Comparison of ENCODE assay signal across 8 mouse cellular contexts in genomic region chr16:8736032-8736431, GRCm38 (mm10). TPM values are rescaled to one million over a fixed set of nuclear protein-coding genes. Genes with fewer than 3 reads are reported as not detected.
DNase-seq lines count a peak whose midpoint lies in the region; ATAC-seq and TF ChIP-seq lines count a peak whose summit lies in the region.

No protein-coding gene starts in this region.

- TF ChIP-seq CTCF in C2C12 (IDR thresholded peaks at IDR 0.05; ENCODE audit: control insufficient read depth, insufficient read depth, insufficient read length) = no peak

- no peaks in the 10 kb centered on the region for H3K27me3 ChIP-seq in C2C12 (ENCODE audit: control insufficient read depth, insufficient read depth, insufficient read length)
- no peaks in the 10 kb centered on the region for H3K27me3 ChIP-seq in heart, embryonic 12.5 days (replicated peaks)
- H3K27me3 ChIP-seq in liver, embryonic 11.5 days (replicated peaks; ENCODE audit: control insufficient read depth, insufficient read depth, low read length) = no peaks in the 10 kb centered on the region
- no peaks in the 10 kb centered on the region for H3K27me3 ChIP-seq in neural tube, embryonic 15.5 days (replicated peaks)

- 0 out of 2 replicates have a peak overlapping the region, but pooled peaks have one; percentile 9 for H3K27ac ChIP-seq in heart, embryonic 12.5 days (ENCODE audit: poor library complexity, severe bottlenecking)
- no peak overlapping the region for H3K27ac ChIP-seq in liver, embryonic 11.5 days (ENCODE audit: low read depth, low read length)
- no peak overlapping the region for H3K27ac ChIP-seq in neural tube, embryonic 15.5 days (replicated peaks)

- H3K4me3 ChIP-seq in C2C12 (ENCODE audit: insufficient read depth, poor library complexity, severe bottlenecking) = peak overlapping the region; percentile 89
- H3K4me3 ChIP-seq in heart, embryonic 12.5 days = peak overlapping the region; percentile 90
- H3K4me3 ChIP-seq in liver, embryonic 11.5 days (ENCODE audit: low read depth, low read length) = peak overlapping the region; percentile 97
- peak overlapping the region; percentile 99 for H3K4me3 ChIP-seq in neural tube, embryonic 15.5 days (replicated peaks)

- H3K4me2 ChIP-seq in heart, embryonic 12.5 days = peak overlapping the region; percentile 98
- peak overlapping the region; percentile 99 for H3K4me2 ChIP-seq in liver, embryonic 11.5 days
- peak overlapping the region; percentile 94 for H3K4me2 ChIP-seq in neural tube, embryonic 15.5 days

- peaks cover 72% of the 10 kb centered on the region for H3K79me2 ChIP-seq in C2C12 (ENCODE audit: control insufficient read depth, insufficient read depth)

- H3K4me1 ChIP-seq in heart, embryonic 12.5 days (replicated peaks) = peaks cover 49% of the 10 kb centered on the region
- peaks cover 41% of the 10 kb centered on the region for H3K4me1 ChIP-seq in liver, embryonic 11.5 days (replicated peaks; ENCODE audit: control insufficient read depth, insufficient read depth, low read length)
- H3K4me1 ChIP-seq in neural tube, embryonic 15.5 days = peaks cover 52% of the 10 kb centered on the region

- intact Hi-C loops in gastrocnemius, postnatal 14 days (cut with DNase I; ENCODE audit: low total_unique reads) = no loop called here

- 14% methylated on average over 8 of the region's 8 CpGs for WGBS in heart, embryonic 12.5 days
- WGBS in liver, embryonic 11.5 days = 10% methylated on average over 8 of the region's 8 CpGs
- 13% methylated on average over 8 of the region's 8 CpGs for WGBS in neural tube, embryonic 15.5 days

- H3K36me3 ChIP-seq in C2C12 (ENCODE audit: control insufficient read depth, insufficient read depth) = peaks cover 20% of the 10 kb centered on the region
- H3K36me3 ChIP-seq in heart, embryonic 12.5 days = no peaks in the 10 kb centered on the region
- H3K36me3 ChIP-seq in liver, embryonic 11.5 days (ENCODE audit: control insufficient read depth, insufficient read depth, low read length) = no peaks in the 10 kb centered on the region
- no peaks in the 10 kb centered on the region for H3K36me3 ChIP-seq in neural tube, embryonic 15.5 days

- H3K9me3 ChIP-seq in heart, embryonic 12.5 days (replicated peaks) = no peaks in the 10 kb centered on the region
- no peaks in the 10 kb centered on the region for H3K9me3 ChIP-seq in liver, embryonic 11.5 days (ENCODE audit: control insufficient read depth, low read length)
- H3K9me3 ChIP-seq in neural tube, embryonic 15.5 days (replicated peaks) = no peaks in the 10 kb centered on the region

- H3K9ac ChIP-seq in heart, embryonic 12.5 days = peak overlapping the region; percentile 95
- H3K9ac ChIP-seq in liver, embryonic 11.5 days (ENCODE audit: low read depth, low read length) = peak overlapping the region; percentile 97
- peak overlapping the region; percentile 93; the same call in 1 of the 2 replicates for H3K9ac ChIP-seq in neural tube, embryonic 15.5 days (replicated peaks)

- H3K79me3 ChIP-seq in C2C12 (ENCODE audit: low read depth) = peaks cover 69% of the 10 kb centered on the region

- no peak for ATAC-seq in heart, embryonic 12.5 days (ENCODE audit: insufficient number of reproducible peaks, low FRiP score)
- ATAC-seq in liver, embryonic 11.5 days (replicated peaks; ENCODE audit: low FRiP score) = no peak
- no peak for ATAC-seq in neural tube, embryonic 15.5 days (ENCODE audit: low FRiP score)

- DNase-seq in NIH3T3 (ENCODE audit: low read depth) = peak; percentile 22
- DNase-seq in liver, embryonic 11.5 days (ENCODE audit: low spot score) = no peak
- DNase-seq in layer of hippocampus, postnatal 10 days (ENCODE audit: low spot score in 2 of 2) = no peak
- DNase-seq in adipocyte (ENCODE audit: low spot score) = no peak
- DNase-seq in gastrocnemius, postnatal 14 days = no peak

- peak overlapping the region; percentile 30 for H3ac ChIP-seq in C2C12 (ENCODE audit: control insufficient read depth, insufficient read length, low read depth)

TF ChIP-seq in C2C12, 6 proteins besides CTCF, POLR2A, EP300 and RAD21:
- TF ChIP-seq CEBPB (IDR thresholded peaks at IDR 0.05; ENCODE audit: low read depth) = no peak
- no peak for TF ChIP-seq FOSL1 (IDR thresholded peaks at IDR 0.05; ENCODE audit: insufficient read depth, low read length, poor library complexity, severe bottlenecking)
- TF ChIP-seq MAX (IDR thresholded peaks at IDR 0.05) = no peak
- no peak for TF ChIP-seq USF1 (IDR thresholded peaks at IDR 0.05; ENCODE audit: low read depth)
- TF ChIP-seq MYOG (IDR thresholded peaks at IDR 0.05; ENCODE audit: control insufficient read depth, extremely low read depth, insufficient read length) = no peak
- no peak for TF ChIP-seq MYOD1 (IDR thresholded peaks at IDR 0.05; ENCODE audit: control insufficient read depth, insufficient read length, low read depth)

RNA-seq across cellular contexts. Expression of gene Gm5767, which starts 55.5 kb away (rescaled TPM):
- not detected for polyA plus RNA-seq in C2C12 (2012; fragmentation: generic; extraction: Trizol)
- polyA plus RNA-seq in heart, embryonic 12.5 days (2016; fragmentation: Nextera tagmentation; extraction: Ambion mirVana) = not detected in 2 replicates
- not detected in 2 replicates for polyA plus RNA-seq in liver, embryonic 11.5 days (2014; fragmentation: Nextera tagmentation; extraction: Ambion mirVana)
- not detected in 2 replicates for polyA plus RNA-seq in neural tube, embryonic 15.5 days (2015; fragmentation: Nextera tagmentation; extraction: Ambion mirVana)
- not detected for total RNA-seq in layer of hippocampus, postnatal 10 days (2021)
- not detected for total RNA-seq in gastrocnemius, postnatal 14 days (2021)

RNA-seq across cellular contexts. Expression of gene Usp7, which starts 56.1 kb away (rescaled TPM):
- 28.2 TPM for polyA plus RNA-seq in C2C12 (2012; fragmentation: generic; extraction: Trizol)
- 17.1 and 21.1 TPM in 2 replicates for polyA plus RNA-seq in heart, embryonic 12.5 days (2016; fragmentation: Nextera tagmentation; extraction: Ambion mirVana)
- polyA plus RNA-seq in liver, embryonic 11.5 days (2014; fragmentation: Nextera tagmentation; extraction: Ambion mirVana) = 34.6 and 43.3 TPM in 2 replicates
- polyA plus RNA-seq in neural tube, embryonic 15.5 days (2015; fragmentation: Nextera tagmentation; extraction: Ambion mirVana) = 27.8 TPM in 2 replicates
- total RNA-seq in layer of hippocampus, postnatal 10 days (2021) = 100 to 1,000 TPM; 153 to 157 TPM
- total RNA-seq in gastrocnemius, postnatal 14 days (2021) = 10 to 100 TPM; 46.4 to 48.9 TPM
